Mouse (Mus musculus) embryonic facial prominence, embryonic 14.5 days (tissue): ENCODE results near the gene Dtx3l. TPM values are rescaled to one million over a fixed set of nuclear protein-coding genes. Genes with fewer than 3 reads are reported as not detected.
"Not testable (repeated sequence)": the region's sequence is repeated elsewhere in the genome, so short reads cannot be mapped to it uniquely, and the experiment has no call there.

Experiments used
- ATAC-seq: fragments of 200-750 bp; cut with Nextera tagmentation; 2 replicates; pipeline ENCODE4 v1.8.0; 2017; ENCODE audit warnings: low read depth, moderate number of reproducible peaks, moderate TSS enrichment
- DNase-seq: peaks from one replicate; pipeline ENCODE4 v3.0.0-alpha.2; 2015; ENCODE audit warnings: low spot score
- H3K27ac ChIP-seq: fragments of 300-500 bp; sonication (generic); replicated peaks from 2 replicates; pipeline ENCODE4 v1.5.1; 2014; ENCODE audit warnings: low read depth, mild to moderate bottlenecking, low read length, moderate library complexity
- H3K27me3 ChIP-seq: fragments of 300-500 bp; sonication (generic); replicated peaks from 2 replicates; pipeline ENCODE4 v1.6.1; 2014; ENCODE audit warnings: low read length; ENCODE audit not compliant: control insufficient read depth, insufficient read depth
- H3K36me3 ChIP-seq: fragments of 300-500 bp; sonication (generic); 2 replicates; pipeline ENCODE4 v1.6.1; 2014; ENCODE audit warnings: low read length, mixed read lengths; ENCODE audit not compliant: control insufficient read depth, insufficient read depth
- H3K4me1 ChIP-seq: fragments of 300-500 bp; sonication (generic); 2 replicates; pipeline ENCODE4 v1.6.1; 2014; ENCODE audit warnings: antibody characterized with exemption, low read length; ENCODE audit not compliant: control insufficient read depth, insufficient read depth
- H3K4me2 ChIP-seq: fragments of 300-500 bp; sonication (generic); 2 replicates; pipeline ENCODE4 v1.6.1; 2014; ENCODE audit warnings: low read depth, mild to moderate bottlenecking, low read length, moderate library complexity, mixed read lengths
- H3K4me3 ChIP-seq: fragments of 300-500 bp; sonication (generic); 2 replicates; pipeline ENCODE4 v1.5.1; 2014; ENCODE audit warnings: low read depth, mild to moderate bottlenecking, low read length
- H3K9ac ChIP-seq: fragments of 300-500 bp; sonication (generic); 2 replicates; pipeline ENCODE4 v1.6.1; 2014; ENCODE audit warnings: low read depth, mild to moderate bottlenecking, low read length, moderate library complexity, mixed read lengths
- H3K9me3 ChIP-seq: fragments of 300-500 bp; sonication (generic); 2 replicates; pipeline ENCODE4 v1.6.1; 2016; ENCODE audit warnings: low read length; ENCODE audit not compliant: control insufficient read depth
- WGBS: fragments of 180-500 bp; shearing (Covaris S2); extraction: QIAGEN DNeasy Blood & Tissue Kit; methylation state at CpG from one replicate; pipeline ENCODE4 v1.1.7; 2014; 5-methylcytosine and 5-hydroxymethylcytosine counted together
- polyA plus RNA-seq: library from polyadenylated mRNA; unstranded; fragments of >200 nt; fragmentation: Nextera tagmentation; extraction: Ambion mirVana; gene quantifications from 2 replicates; pipeline ENCODE4 v1.2.1, GENCODE M21; 2014

Dtx3l gene
- polyA plus RNA-seq, 1 experiment from 2014 or later = 4.5 TPM

DNA sequence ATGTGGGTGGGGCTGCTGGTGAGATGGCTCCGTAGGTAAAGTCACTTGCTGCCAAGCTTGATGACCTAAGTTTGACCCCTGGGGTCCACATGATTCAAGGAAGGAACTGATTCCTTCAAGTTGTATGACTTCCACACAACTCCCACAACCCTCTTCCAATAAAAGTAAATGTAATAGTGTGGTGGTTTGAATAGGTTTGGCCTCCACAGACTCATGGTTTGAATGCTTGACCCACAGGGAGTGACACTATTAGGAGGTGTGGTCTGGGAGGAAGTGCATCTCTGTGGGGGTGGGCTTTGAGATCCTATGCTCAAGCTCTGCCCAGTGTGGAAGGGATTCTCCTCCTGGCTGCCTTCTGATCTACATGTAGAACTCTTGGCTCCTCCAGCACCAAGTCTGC, 35.1 kb upstream of the Dtx3l start:
- Histone ChIP-seq H3K36me3 (no peaks in the 10 kb centered on the region), H3K9me3 (no peaks in the 10 kb centered on the region), H3K27ac (no peak overlapping the region), H3K9ac (no peak overlapping the region), H3K4me3 (no peak overlapping the region), H3K4me2 (no peak overlapping the region), H3K27me3 (no peaks in the 10 kb centered on the region), H3K4me1 (no peaks in the 10 kb centered on the region)
- DNase-seq (no peak), ATAC-seq (no peak)
- 44% methylated on average over 1 of the region's 1 CpGs for WGBS

DNA sequence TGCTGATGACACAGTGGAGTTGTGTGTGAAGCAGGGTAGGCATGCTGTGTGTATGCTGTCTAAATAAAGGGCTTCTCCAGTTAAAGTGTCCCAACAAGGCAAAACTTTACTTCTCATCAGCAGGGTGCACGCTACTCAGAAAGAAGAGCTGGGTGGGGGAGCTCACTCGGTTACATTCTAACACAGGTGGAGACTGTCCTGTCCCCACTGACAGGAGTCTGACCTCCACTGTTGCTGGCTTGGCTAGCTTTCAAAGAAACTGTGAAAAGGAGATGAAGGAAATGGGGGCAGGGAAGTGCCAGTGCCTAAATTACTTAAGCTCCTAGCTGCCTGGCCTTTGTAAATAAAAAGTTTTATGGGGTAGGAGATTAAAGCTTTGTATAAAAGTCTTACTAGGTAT, 29.2 kb upstream of the Dtx3l start:
- DNase-seq = no peak
- H3K9ac ChIP-seq = no peak overlapping the region
- no peaks in the 10 kb centered on the region for H3K27me3 ChIP-seq
- H3K4me3 ChIP-seq = no peak overlapping the region
- 36% methylated on average over 2 of the region's 2 CpGs for WGBS
- H3K4me1 ChIP-seq = no peaks in the 10 kb centered on the region
- H3K9me3 ChIP-seq = no peaks in the 10 kb centered on the region
- H3K36me3 ChIP-seq = no peaks in the 10 kb centered on the region
- H3K4me2 ChIP-seq = no peak overlapping the region
- H3K27ac ChIP-seq = no peak overlapping the region
- no peak for ATAC-seq

DNA sequence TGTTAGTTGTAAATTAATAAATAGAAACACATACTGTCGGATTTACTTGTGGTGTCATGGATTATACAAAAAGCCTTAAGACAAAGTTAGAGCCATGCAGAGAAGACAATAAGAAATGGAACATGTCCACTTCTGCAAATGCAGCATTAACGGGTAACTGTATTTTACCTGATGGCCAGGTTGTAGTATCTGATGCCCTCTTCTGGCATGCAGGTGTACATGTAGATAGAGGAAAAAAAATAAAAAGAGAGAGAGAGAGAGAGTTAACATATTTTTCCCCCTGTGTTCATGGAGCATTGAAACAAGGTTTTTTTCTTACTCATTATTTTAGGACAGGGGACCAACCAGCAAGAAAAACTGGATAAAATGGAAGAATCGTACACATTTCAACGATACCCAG, 28.4 kb upstream of the Dtx3l start:
- H3K4me1 ChIP-seq = no peaks in the 10 kb centered on the region
- no peak overlapping the region for H3K4me3 ChIP-seq
- H3K9me3 ChIP-seq = no peaks in the 10 kb centered on the region
- no peak overlapping the region for H3K4me2 ChIP-seq
- WGBS = 86% methylated on average over 4 of the region's 4 CpGs
- no peak overlapping the region for H3K27ac ChIP-seq
- ATAC-seq = no peak
- no peak overlapping the region for H3K9ac ChIP-seq
- no peaks in the 10 kb centered on the region for H3K36me3 ChIP-seq
- no peak for DNase-seq
- H3K27me3 ChIP-seq = no peaks in the 10 kb centered on the region

DNA sequence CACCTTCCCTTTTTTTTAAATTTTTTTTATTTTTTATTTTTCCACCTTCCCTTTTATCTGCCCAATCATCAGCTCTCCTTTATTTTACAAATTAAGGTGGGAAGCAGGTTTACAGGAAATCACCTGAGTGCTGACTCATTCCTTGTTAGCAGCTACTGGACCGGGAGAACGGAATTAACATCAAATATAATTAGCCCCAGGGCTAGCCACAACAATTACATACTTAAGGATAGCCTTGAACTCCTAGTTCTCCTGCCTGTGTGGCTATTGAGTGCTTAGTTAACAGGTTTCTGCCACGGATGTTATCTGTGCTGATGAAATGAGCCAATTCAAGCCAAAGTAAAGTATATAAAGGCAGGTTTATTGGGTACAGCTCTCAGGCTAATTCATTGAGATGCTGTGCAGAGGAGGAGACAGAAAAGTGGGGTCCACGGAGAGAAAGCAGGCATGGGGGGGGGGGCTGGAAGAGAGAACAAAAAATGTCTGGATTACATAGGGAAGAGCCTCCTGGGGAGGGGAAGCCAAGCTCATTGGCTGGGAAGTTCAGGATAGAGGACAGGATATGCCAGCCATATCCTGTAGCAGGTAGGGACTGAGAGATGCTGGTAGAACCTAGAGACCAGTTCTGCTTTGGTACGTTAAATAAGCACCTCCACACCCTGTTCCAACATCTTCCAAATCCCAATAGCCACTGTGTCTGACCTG, 27.6 kb upstream of the Dtx3l start:
- ATAC-seq (no peak), DNase-seq (no peak)
- H3K9me3 ChIP-seq = no peaks in the 10 kb centered on the region
- H3K27ac ChIP-seq = no peak overlapping the region
- H3K4me1 ChIP-seq = no peaks in the 10 kb centered on the region
- H3K4me3 ChIP-seq = no peak overlapping the region
- WGBS = 43% methylated on average over 5 of the region's 5 CpGs
- H3K9ac ChIP-seq = no peak overlapping the region
- H3K4me2 ChIP-seq = no peak overlapping the region
- H3K27me3 ChIP-seq = no peaks in the 10 kb centered on the region
- no peaks in the 10 kb centered on the region for H3K36me3 ChIP-seq

DNA sequence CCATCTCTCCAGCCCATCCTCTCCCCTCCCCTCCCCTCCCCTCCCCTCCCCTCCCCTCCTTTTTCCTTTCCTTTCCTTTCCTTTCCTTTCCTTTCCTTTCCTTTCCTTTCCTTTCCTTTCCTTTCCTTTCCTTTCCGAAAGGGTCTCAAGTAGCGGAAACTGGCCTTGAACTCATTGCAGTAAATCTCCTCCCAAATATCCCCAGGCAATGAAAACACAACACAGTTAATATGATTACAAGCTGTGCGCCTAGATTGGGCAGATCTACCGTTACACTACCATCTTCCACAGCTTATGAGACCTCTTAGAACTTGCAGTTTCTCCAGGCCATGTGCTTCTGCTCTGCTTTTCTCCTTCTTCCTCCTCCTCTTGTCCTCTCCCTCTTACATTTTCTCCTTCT, 27.0 kb upstream of the Dtx3l start:
- H3K27ac ChIP-seq = not testable (repeated sequence)

DNA sequence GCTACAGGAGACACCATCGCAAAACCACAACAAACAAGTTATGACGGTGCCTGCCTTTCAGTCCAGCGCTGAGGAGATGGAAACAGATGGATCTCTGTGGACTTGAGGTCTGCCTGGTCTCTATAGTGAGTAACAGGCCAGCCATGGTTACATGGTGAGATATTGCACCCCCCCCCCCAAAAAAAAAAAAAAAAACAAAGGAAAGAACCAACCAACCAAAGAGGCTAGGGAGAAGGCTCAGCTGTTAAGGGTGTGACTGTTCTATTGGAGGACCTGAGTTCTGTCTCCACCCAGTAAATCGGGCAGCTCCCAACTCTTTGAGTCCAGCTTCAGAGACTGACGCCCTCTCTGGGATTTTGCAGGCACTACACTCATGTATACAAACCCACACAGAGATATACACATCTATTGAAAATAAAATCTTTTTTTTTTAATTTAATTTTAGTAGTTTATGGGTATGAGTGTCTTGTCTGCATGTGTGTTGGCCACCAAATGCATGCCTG, 13.7 kb upstream of the Dtx3l start:
- Histone ChIP-seq H3K9me3 (no peaks in the 10 kb centered on the region), H3K4me1 (no peaks in the 10 kb centered on the region), H3K4me2 (no peak overlapping the region), H3K9ac (no peak overlapping the region), H3K4me3 (no peak overlapping the region), H3K27ac (no peak overlapping the region), H3K36me3 (no peaks in the 10 kb centered on the region), H3K27me3 (no peaks in the 10 kb centered on the region)
- 96% methylated on average over 5 of the region's 5 CpGs for WGBS
- ATAC-seq (no peak), DNase-seq (no peak)

More for the DNA sequence above, 27.0 kb upstream of the Dtx3l start:
- H3K9me3 ChIP-seq, DNase-seq, H3K27me3 ChIP-seq, H3K4me3 ChIP-seq, H3K36me3 ChIP-seq, H3K4me2 ChIP-seq, H3K9ac ChIP-seq, H3K4me1 ChIP-seq, ATAC-seq: not testable (repeated sequence)
- 58% methylated on average over 3 of the region's 4 CpGs for WGBS

DNA sequence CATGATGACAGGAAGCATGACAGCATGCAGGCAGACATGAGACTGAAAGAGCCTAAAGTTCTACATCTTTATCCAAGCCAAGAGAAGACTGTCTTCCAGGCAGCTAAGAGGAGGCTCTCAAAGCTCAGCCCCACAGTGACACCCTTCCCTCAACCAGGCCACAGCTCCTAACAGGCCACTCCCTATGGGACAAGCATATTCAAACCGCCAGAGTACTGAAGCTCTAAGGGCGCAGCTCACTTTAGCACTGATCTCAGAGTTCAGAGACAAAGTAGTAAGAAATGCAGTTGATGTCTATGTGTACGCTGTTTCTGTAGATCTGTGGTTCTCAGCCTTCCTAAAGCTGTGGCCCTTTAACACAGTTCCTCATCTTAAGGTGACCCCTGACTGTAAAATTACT, 12.3 kb upstream of the Dtx3l start:
- ATAC-seq = no peak

DNA sequence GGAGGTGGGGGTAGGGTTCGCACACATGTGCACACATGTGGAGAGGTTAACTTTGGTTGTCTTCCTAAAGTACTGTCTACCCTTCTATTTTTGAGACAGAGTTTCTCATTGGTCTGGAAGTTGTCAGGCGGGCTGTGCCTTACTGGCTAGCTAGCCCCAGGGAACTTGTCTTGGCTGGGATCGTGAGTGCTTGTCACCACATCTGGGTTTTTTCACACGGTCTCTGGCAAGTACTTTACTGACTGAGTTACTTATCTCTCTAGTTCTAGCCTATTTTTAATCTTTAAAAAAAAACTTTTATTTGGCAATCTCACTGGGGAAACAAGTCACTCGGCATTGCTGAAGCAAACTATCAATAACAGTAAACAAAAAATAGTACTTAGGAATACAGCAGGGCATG, 10.3 kb upstream of the Dtx3l start:
- Histone ChIP-seq H3K4me3 (no peak overlapping the region), H3K9me3 (no peaks in the 10 kb centered on the region), H3K36me3 (no peaks in the 10 kb centered on the region), H3K4me2 (no peak overlapping the region), H3K4me1 (no peaks in the 10 kb centered on the region), H3K27ac (no peak overlapping the region), H3K9ac (no peak overlapping the region), H3K27me3 (no peaks in the 10 kb centered on the region)
- peak; percentile 34 for DNase-seq
- 64% methylated on average over 5 of the region's 5 CpGs for WGBS
- no peak for ATAC-seq

More for the DNA sequence above, 12.3 kb upstream of the Dtx3l start:
- WGBS = 87% methylated on average over 3 of the region's 3 CpGs
- H3K4me3 ChIP-seq = no peak overlapping the region
- no peaks in the 10 kb centered on the region for H3K36me3 ChIP-seq
- no peak overlapping the region for H3K9ac ChIP-seq
- no peak for DNase-seq
- H3K9me3 ChIP-seq = no peaks in the 10 kb centered on the region
- H3K27me3 ChIP-seq = no peaks in the 10 kb centered on the region
- H3K4me2 ChIP-seq = no peak overlapping the region
- no peaks in the 10 kb centered on the region for H3K4me1 ChIP-seq
- H3K27ac ChIP-seq = no peak overlapping the region

DNA sequence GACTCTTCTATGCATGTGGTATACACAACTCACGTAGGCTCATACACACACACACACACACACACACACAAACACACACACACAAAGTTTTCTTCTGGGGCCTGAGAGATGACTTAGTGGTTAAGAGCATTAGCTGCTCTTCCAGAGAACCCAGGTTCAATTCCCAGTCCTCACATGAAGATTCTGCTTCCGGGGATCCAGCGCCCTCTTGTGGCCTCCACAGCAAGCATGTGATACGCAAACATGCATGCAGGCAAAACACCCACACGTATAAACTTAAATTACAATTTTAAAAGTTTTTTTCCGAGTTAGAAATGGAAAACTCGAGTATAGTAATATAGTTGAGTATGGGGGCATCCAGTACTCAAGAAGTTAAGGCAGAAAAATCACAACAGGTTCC, 2.4 kb upstream of the Dtx3l start:
- Histone ChIP-seq H3K27ac (no peak overlapping the region), H3K9me3 (no peaks in the 10 kb centered on the region), H3K36me3 (no peaks in the 10 kb centered on the region), H3K4me2 (no peak overlapping the region), H3K9ac (no peak overlapping the region), H3K4me1 (peaks cover 3% of the 10 kb centered on the region; the same call in 1 of the 2 replicates), H3K4me3 (no peak overlapping the region), H3K27me3 (no peaks in the 10 kb centered on the region)
- ATAC-seq (no peak), DNase-seq (no peak)
- WGBS = 83% methylated on average over 7 of the region's 7 CpGs
